Mouse (Mus musculus): ENCODE data around the gene Myb. TPM values are rescaled to one million over a fixed set of nuclear protein-coding genes. Genes with fewer than 3 reads are reported as not detected.
A peak's percentile ranks its signal among the peaks of the same experiment; 100 is the strongest.

The Myb gene
- total RNA-seq, 2 experiments from 2014 or later: not detected

GRCm38 (mm10) chr10:21082447-21082846, 78.3 kb downstream of the Myb start:
- intact Hi-C loops (cut with DNase I): no loop called here

GRCm38 (mm10) chr10:21077151-21077719, 83.5 kb downstream of the Myb start:
- no peak overlapping the region for H3K4me3 ChIP-seq
- intact Hi-C loops (cut with DNase I): no loop called here
- no peak for TF ChIP-seq CTCF (IDR thresholded peaks at IDR 0.05)
- no peak overlapping the region for H3K27ac ChIP-seq
- DNase-seq: peak; percentile 17

More at GRCm38 (mm10) chr10:21082447-21082846, 78.3 kb downstream of the Myb start:
- Histone ChIP-seq H3K4me3 (no peak overlapping the region), H3K27ac (no peak overlapping the region)
- no peak for TF ChIP-seq CTCF (IDR thresholded peaks at IDR 0.05)
- no peak for DNase-seq

GRCm38 (mm10) chr10:21076731-21077130, 84.1 kb downstream of the Myb start:
- TF ChIP-seq CTCF (IDR thresholded peaks at IDR 0.05): no peak
- no peak for DNase-seq
- intact Hi-C loops (cut with DNase I): no loop called here
- Histone ChIP-seq H3K4me3 (no peak overlapping the region), H3K27ac (no peak overlapping the region)

GRCm38 (mm10) chr10:21076137-21076536, 84.6 kb downstream of the Myb start:
- no peak for DNase-seq
- Histone ChIP-seq H3K27ac (no peak overlapping the region), H3K4me3 (no peak overlapping the region)
- intact Hi-C loops (cut with DNase I): no loop called here
- TF ChIP-seq CTCF (IDR thresholded peaks at IDR 0.05): no peak

Other genes starting within 250 kb of the Myb start
- 1 to 10 TPM in 1 of 2 experiments, under 1 TPM in 1; 0.74 to 1.5 TPM for gene Ahi1, start 208.4 kb downstream of the Myb start, total RNA-seq (2021)
- 10 to 100 TPM; 63.3 to 64.3 TPM for gene Hbs1l, start 135.0 kb upstream of the Myb start, total RNA-seq (2021)
- gene Aldh8a1, start 216.3 kb upstream of the Myb start, total RNA-seq (2021): not detected